Mouse (Mus musculus) MEL (cell line): ENCODE data around the gene Snapc2. TPM values are rescaled to one million over a fixed set of nuclear protein-coding genes. Genes with fewer than 3 reads are reported as not detected.
"Not testable (repeated sequence)": the region's sequence is repeated elsewhere in the genome, so short reads cannot be mapped to it uniquely, and the experiment has no call there.

Source experiments
- DNase-seq: peaks from one replicate; pipeline ENCODE4 v3.0.0; 2011; ENCODE audit warnings: low read depth, low spot score
- H3K27ac ChIP-seq: 2 replicates; pipeline ENCODE4 v1.5.1; 2012; ENCODE audit warnings: low read depth, mild to moderate bottlenecking, control low read depth, low read length, moderate library complexity; ENCODE audit not compliant: control insufficient read depth
- H3K27me3 ChIP-seq, 2 experiments: fragments of 150-350 bp in 1 of 2; sonication (generic) in 1 of 2; 2 replicates each; pipeline ENCODE4 v1.6.1; 2012; ENCODE audit warnings: low read length in 2 of 2, mild to moderate bottlenecking in 2 of 2, improper control_type of control experiment in 1 of 2, moderate library complexity in 1 of 2; ENCODE audit not compliant: insufficient read depth in 2 of 2, control insufficient read depth in 1 of 2
- H3K36me3 ChIP-seq, 2 experiments: 2 replicates each; pipeline ENCODE4 v1.6.1; 2012 to 2014; ENCODE audit warnings: low read length in 2 of 2, improper control_type of control experiment in 1 of 2, inconsistent platforms in 1 of 2, mild to moderate bottlenecking in 1 of 2; ENCODE audit not compliant: insufficient read depth in 2 of 2, control insufficient read depth in 1 of 2
- H3K4me1 ChIP-seq, 2 experiments: fragments of 150-350 bp in 1 of 2; sonication (generic) in 1 of 2; 2 replicates each; pipeline ENCODE4 v1.6.1; 2012; ENCODE audit warnings: low read length in 2 of 2, improper control_type of control experiment in 1 of 2, mild to moderate bottlenecking in 1 of 2; ENCODE audit not compliant: insufficient read depth in 2 of 2, control insufficient read depth in 1 of 2
- H3K4me3 ChIP-seq, 2 experiments: fragments of 150-350 bp in 1 of 2; sonication (generic) in 1 of 2; 2 replicates each; pipeline ENCODE4 v1.5.1; 2012; ENCODE audit warnings: low read depth in 2 of 2, low read length in 2 of 2, mild to moderate bottlenecking in 2 of 2, moderate library complexity in 2 of 2, control low read depth in 1 of 2, improper control_type of control experiment in 1 of 2; ENCODE audit not compliant: control insufficient read depth in 1 of 2, insufficient read depth in 1 of 2
- H3K79me2 ChIP-seq: 2 replicates; pipeline ENCODE4 v1.6.1; 2012; ENCODE audit warnings: mild to moderate bottlenecking, low read length, moderate library complexity; ENCODE audit not compliant: control insufficient read depth, poor library complexity, insufficient read depth
- H3K9ac ChIP-seq: 2 replicates; pipeline ENCODE4 v1.6.1; 2012; ENCODE audit warnings: low read depth, mild to moderate bottlenecking, control low read depth, low read length, moderate library complexity; ENCODE audit not compliant: control insufficient read depth, poor library complexity, severe bottlenecking
- H3K9me3 ChIP-seq: fragments of 150-350 bp; sonication (generic); replicated peaks from 2 replicates; pipeline ENCODE4 v1.6.1; 2012; ENCODE audit warnings: mild to moderate bottlenecking, low read length, improper control_type of control experiment, moderate library complexity; ENCODE audit not compliant: insufficient read depth
- BHLHE40 ChIP-seq: IDR thresholded peaks from 2 replicates; pipeline ENCODE4 v1.6.1; 2012; ENCODE audit warnings: low read depth, mild to moderate bottlenecking, inconsistent platforms, low read length, improper control_type of control experiment, borderline replicate concordance
- CTCF ChIP-seq, 3 experiments: IDR thresholded peaks in 2 of 3; conservative IDR thresholded peaks in 1 of 3; 2 replicates each; pipeline ENCODE4 v1.5.1; 2011 to 2012; ENCODE audit warnings: low read length in 3 of 3, low read depth in 2 of 3, mild to moderate bottlenecking in 2 of 3, improper control_type of control experiment in 1 of 3, inconsistent platforms in 1 of 3, mixed read lengths in 1 of 3, moderate library complexity in 1 of 3; ENCODE audit not compliant: control insufficient read depth in 1 of 3, insufficient read depth in 1 of 3, poor library complexity in 1 of 3, severe bottlenecking in 1 of 3
- JUND ChIP-seq: IDR thresholded peaks from 2 replicates; pipeline ENCODE4 v1.6.1; 2011; ENCODE audit warnings: low read depth, mild to moderate bottlenecking, improper control_type of control experiment, low read length
- MAFK ChIP-seq: IDR thresholded peaks from 2 replicates; pipeline ENCODE4 v1.6.1; 2011; ENCODE audit warnings: low read depth, mild to moderate bottlenecking, low read length, improper control_type of control experiment, borderline replicate concordance
- MAX ChIP-seq: IDR thresholded peaks from 2 replicates; pipeline ENCODE4 v1.6.1; 2011; ENCODE audit warnings: low read length, improper control_type of control experiment
- MEF2A ChIP-seq: IDR thresholded peaks from 2 replicates; pipeline ENCODE4 v1.6.1; 2014; ENCODE audit warnings: low read depth, mild to moderate bottlenecking, inconsistent platforms, low read length, improper control_type of control experiment; ENCODE audit not compliant: poor library complexity, insufficient replicate concordance, severe bottlenecking; ENCODE audit errors: extremely low read depth
- MYB ChIP-seq: IDR thresholded peaks from 2 replicates; pipeline ENCODE4 v1.6.1; 2011; ENCODE audit warnings: mild to moderate bottlenecking, low read depth, low read length, improper control_type of control experiment
- MYC ChIP-seq: IDR thresholded peaks from 2 replicates; pipeline ENCODE4 v1.6.1; 2011; ENCODE audit warnings: low read depth, mild to moderate bottlenecking, low read length, improper control_type of control experiment, moderate library complexity
- NELFE ChIP-seq: IDR thresholded peaks from 2 replicates; pipeline ENCODE4 v1.6.1; 2011; ENCODE audit warnings: low read depth, low read length, improper control_type of control experiment
- POLR2A ChIP-seq, 2 experiments: IDR thresholded peaks; 2 replicates each; pipeline ENCODE4 v1.6.1; 2011 to 2012; ENCODE audit warnings: low read length in 2 of 2, mild to moderate bottlenecking in 2 of 2, control low read depth in 1 of 2, improper control_type of control experiment in 1 of 2, low read depth in 1 of 2, moderate library complexity in 1 of 2; ENCODE audit not compliant: control insufficient read depth in 1 of 2, insufficient read depth in 1 of 2, poor library complexity in 1 of 2
- RAD21 ChIP-seq: IDR thresholded peaks from 2 replicates; pipeline ENCODE4 v1.6.1; 2011; ENCODE audit warnings: mild to moderate bottlenecking, low read depth, low read length, improper control_type of control experiment
- SMC3 ChIP-seq: IDR thresholded peaks from 2 replicates; pipeline ENCODE4 v1.6.1; 2011; ENCODE audit warnings: low read depth, low read length, improper control_type of control experiment
- TCF12 ChIP-seq: IDR thresholded peaks from 2 replicates; pipeline ENCODE4 v1.6.1; 2014; ENCODE audit warnings: low read depth, mild to moderate bottlenecking, inconsistent platforms, low read length, improper control_type of control experiment, moderate library complexity
- USF1 ChIP-seq: IDR thresholded peaks from 2 replicates; pipeline ENCODE4 v1.6.1; 2014; ENCODE audit warnings: low read depth, mild to moderate bottlenecking, inconsistent platforms, low read length, improper control_type of control experiment, moderate library complexity
- ZKSCAN1 ChIP-seq: IDR thresholded peaks from 2 replicates; pipeline ENCODE4 v1.6.1; 2012; ENCODE audit warnings: low read depth, mild to moderate bottlenecking, inconsistent platforms, low read length, improper control_type of control experiment, moderate library complexity
- ZMIZ1 ChIP-seq: IDR thresholded peaks from 2 replicates; pipeline ENCODE4 v1.6.1; 2012; ENCODE audit warnings: low read depth, mild to moderate bottlenecking, inconsistent platforms, low read length, improper control_type of control experiment, moderate library complexity
- ZNF384 ChIP-seq: IDR thresholded peaks from 2 replicates; pipeline ENCODE4 v1.6.1; 2012; ENCODE audit warnings: low read depth, mild to moderate bottlenecking, inconsistent platforms, low read length, improper control_type of control experiment
- polyA plus RNA-seq, 2 experiments: library from polyadenylated mRNA; stranded (reverse) in 1 of 2; unstranded in 1 of 2; fragments of >175 nt in 1 of 2; fragments of >200 nt in 1 of 2; gene quantifications; 2 replicates each; pipeline versions ENCODE4 v1.2.1 to v1.2.4; 2012; ENCODE audit warnings: low replicate concordance in 2 of 2, low read depth in 1 of 2; ENCODE audit not compliant: insufficient read length in 2 of 2, insufficient read depth in 1 of 2, missing spikeins in 1 of 2
- total RNA-seq: library from RNA; depleted of rRNA; stranded (reverse); fragments of 300-350 nt; gene quantifications from 2 replicates; pipeline ENCODE4 v1.2.3, GENCODE M21; 2012

The Snapc2 gene
- total and polyA plus RNA-seq, 3 experiments, result 24.2 to 46.2 TPM; not detected in 1

DNA sequence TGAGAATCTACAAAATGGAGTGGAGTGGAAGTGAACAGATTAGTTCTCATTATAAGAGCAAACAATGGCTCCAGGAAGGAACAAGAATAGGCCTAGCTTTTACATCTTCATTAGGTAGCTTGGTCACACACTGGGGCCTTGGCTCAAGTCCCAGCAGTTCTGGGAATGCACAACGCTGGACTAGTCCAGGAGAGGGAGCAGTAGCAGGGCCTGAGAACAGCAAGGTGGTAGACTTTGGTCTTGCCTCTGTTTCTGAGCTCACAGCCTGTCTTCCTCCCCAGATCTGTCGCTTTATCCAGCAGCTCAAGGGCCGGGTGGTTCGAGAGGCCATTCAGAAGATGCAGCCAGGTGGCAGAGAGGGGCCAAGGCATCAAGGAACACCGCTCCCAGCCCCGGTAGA lies 1.1 kb downstream of the Snapc2 start:
- DNase-seq, result peak; percentile 62
- peaks cover 0 to 6% of the 10 kb centered on the region in 2 experiments; a peak in 2 of 4 replicates for H3K36me3 ChIP-seq
- H3K27me3 ChIP-seq, result no peaks in the 10 kb centered on the region
- no peak overlapping the region for H3K27ac ChIP-seq
- TF ChIP-seq ZMIZ1, result no peak
- TF ChIP-seq MAFK, result no peak
- peak; percentile 24 for TF ChIP-seq RAD21
- TF ChIP-seq ZKSCAN1, result no peak
- TF ChIP-seq CTCF (IDR thresholded peaks at IDR 0.05 in 2 of 3, conservative IDR thresholded peaks at IDR 0.05 in 1 of 3; ENCODE audit: control insufficient read depth in 1 of 3, insufficient read depth in 1 of 3, low read depth in 2 of 3, low read length in 3 of 3, poor library complexity in 1 of 3, severe bottlenecking in 1 of 3), result peak; percentile 8 to 45 (median 35); a peak in 4 of 6 replicates
- TF ChIP-seq MYC, result no peak
- TF ChIP-seq TCF12, result no peak
- TF ChIP-seq MAX, result no peak
- no peak for TF ChIP-seq BHLHE40
- peak; percentile 54 for TF ChIP-seq SMC3
- TF ChIP-seq MEF2A, result no peak
- TF ChIP-seq USF1, result no peak
- TF ChIP-seq, all 39 proteins: peak for 3
- Histone ChIP-seq H3K9ac (peak overlapping the region; percentile 95), H3K4me1 (peaks cover 0 to 20% of the 10 kb centered on the region in 2 experiments; a peak in 2 of 4 replicates), H3K79me2 (peaks cover 1% of the 10 kb centered on the region), H3K9me3 (no peaks in the 10 kb centered on the region), H3K4me3 (peak overlapping the region; percentile 73 to 83)

DNA sequence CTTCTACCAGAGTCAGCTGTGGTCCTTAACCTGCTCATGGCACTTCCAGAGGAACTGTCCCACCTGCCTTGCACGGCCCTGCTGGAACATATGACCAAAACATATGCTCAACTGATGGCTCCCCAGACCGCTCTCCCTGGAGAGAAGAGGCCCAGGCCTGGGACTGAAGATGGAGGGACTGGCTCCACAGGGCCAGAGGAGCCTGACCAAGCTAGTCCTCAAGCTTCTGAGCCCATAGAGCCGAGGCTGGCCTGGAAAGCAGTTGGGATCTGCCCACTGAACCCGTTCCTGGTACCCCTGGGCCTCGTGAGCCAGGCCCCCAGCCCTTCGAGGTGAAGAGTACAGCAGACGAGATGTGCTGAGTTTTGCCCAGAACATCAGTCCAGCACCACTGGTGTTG lies 2.6 kb downstream of the Snapc2 start:
- DNase-seq, H3K79me2 ChIP-seq, H3K9me3 ChIP-seq, H3K27ac ChIP-seq, H3K27me3 ChIP-seq, H3K36me3 ChIP-seq, H3K9ac ChIP-seq, H3K4me3 ChIP-seq: not testable (repeated sequence)
- peaks cover 0 to 20% of the 10 kb centered on the region in 2 experiments; a peak in 2 of 4 replicates for H3K4me1 ChIP-seq

- Histone ChIP-seq H3K4me3 (no peak overlapping the region), H3K79me2 (peaks cover 1% of the 10 kb centered on the region), H3K27ac (no peak overlapping the region), H3K27me3 (no peaks in the 10 kb centered on the region), H3K9ac (no peak overlapping the region), H3K4me1 (peaks cover 0 to 12% of the 10 kb centered on the region in 2 experiments; a peak in 2 of 4 replicates), H3K9me3 (no peaks in the 10 kb centered on the region), H3K36me3 (peaks cover 2 to 9% of the 10 kb centered on the region in 2 experiments)
- TF ChIP-seq NELFE (no peak), SMC3 (no peak), JUND (no peak), POLR2A (IDR thresholded peaks at IDR 0.05; ENCODE audit: control insufficient read depth in 1 of 2, insufficient read depth in 1 of 2, low read depth in 1 of 2, low read length in 2 of 2, poor library complexity in 1 of 2) (no peak), USF1 (no peak), RAD21 (no peak), MYB (no peak), MAX (no peak), ZNF384 (no peak)
- no peak for DNase-seq
Observed at GRCm38 (mm10) chr8:4256911-4257310, 4.0 kb downstream of the Snapc2 start.
